Comparison of ENCODE assay signal across 15 mouse cellular contexts in genomic region chr4:88213895-88214294, GRCm38 (mm10).
DNase-seq lines count a peak whose midpoint lies in the region; ATAC-seq and TF ChIP-seq lines count a peak whose summit lies in the region.
"Had no signal": no experiment of that assay in that cellular context is flagged by ENCODE, and none has a peak within 500 bp of the region (broad histone marks: within the 10 kb centered on the region; RNA-seq: fewer than 3 reads in every experiment).

No protein-coding gene starts in this region.

- DNase-seq in urinary bladder, postnatal 14 days (ENCODE audit: low spot score): peak; percentile 18
- DNase-seq in urinary bladder, postnatal 25 days (ENCODE audit: low spot score): no peak
- DNase-seq in ovary, adult 18-20 months (ENCODE audit: low spot score): no peak
- DNase-seq: cerebellum, adult 11-12 months; kidney, adult 9 months; liver, postnatal 0 days; midbrain, embryonic 14.5 days; thymus, adult 2 months had no signal

- no peaks in the 10 kb centered on the region for H3K27me3 ChIP-seq in intestine, embryonic 16.5 days (replicated peaks; ENCODE audit: control insufficient read depth, insufficient read depth, low read length)
- no peaks in the 10 kb centered on the region for H3K27me3 ChIP-seq in intestine, postnatal 0 days (replicated peaks; ENCODE audit: control insufficient read depth, insufficient read depth, low read length)
- no peaks in the 10 kb centered on the region for H3K27me3 ChIP-seq in heart, embryonic 11.5 days (ENCODE audit: control insufficient read depth, insufficient read depth, low read length)
- H3K27me3 ChIP-seq: limb, embryonic 15.5 days had no signal

- no peak overlapping the region for H3K4me2 ChIP-seq in intestine, embryonic 16.5 days (ENCODE audit: low read depth, low read length)
- no peak overlapping the region for H3K4me2 ChIP-seq in intestine, postnatal 0 days (replicated peaks; ENCODE audit: low read depth)
- H3K4me2 ChIP-seq in heart, embryonic 11.5 days: no peak overlapping the region
- H3K4me2 ChIP-seq: limb, embryonic 15.5 days had no signal

- TF ChIP-seq CTCF in intestine, postnatal 0 days (IDR thresholded peaks at IDR 0.05; ENCODE audit: low read depth): no peak
- no peak for TF ChIP-seq CTCF in embryonic fibroblast, embryonic 13.5 days (IDR thresholded peaks at IDR 0.05; ENCODE audit: borderline replicate concordance, insufficient read depth, low read length)

- no peaks in the 10 kb centered on the region for H3K36me3 ChIP-seq in intestine, embryonic 16.5 days (ENCODE audit: control insufficient read depth, insufficient read depth, low read length)
- H3K36me3 ChIP-seq in intestine, postnatal 0 days (ENCODE audit: control insufficient read depth, insufficient read depth): no peaks in the 10 kb centered on the region
- no peaks in the 10 kb centered on the region for H3K36me3 ChIP-seq in heart, embryonic 11.5 days (ENCODE audit: control insufficient read depth, insufficient read depth, low read length)
- H3K36me3 ChIP-seq: forebrain, embryonic 10.5 days; limb, embryonic 15.5 days had no signal

- no peak for TF ChIP-seq POLR2A in embryonic fibroblast, embryonic 13.5 days (IDR thresholded peaks at IDR 0.05; ENCODE audit: low read depth, low read length)

- peaks cover 6% of the 10 kb centered on the region for H3K4me1 ChIP-seq in intestine, embryonic 16.5 days (ENCODE audit: control insufficient read depth, insufficient read depth, low read length)
- H3K4me1 ChIP-seq in intestine, postnatal 0 days (replicated peaks; ENCODE audit: control insufficient read depth, insufficient read depth, low read length): 0 out of 2 replicates have a peak, but pooled peaks cover 5% of the 10 kb centered on the region
- H3K4me1 ChIP-seq in embryonic fibroblast, embryonic 13.5 days (ENCODE audit: control insufficient read depth, insufficient read depth, low read length): no peaks in the 10 kb centered on the region
- peaks cover 4% of the 10 kb centered on the region; the same call in 1 of the 2 replicates for H3K4me1 ChIP-seq in heart, embryonic 11.5 days (ENCODE audit: control insufficient read depth, insufficient read depth, low read length)
- H3K4me1 ChIP-seq: limb, embryonic 15.5 days had no signal

- peak; percentile 38; the same call in 1 of the 2 replicates for ATAC-seq in intestine, embryonic 16.5 days
- ATAC-seq in intestine, postnatal 0 days: no peak
- no peak for ATAC-seq in heart, embryonic 11.5 days (replicated peaks; ENCODE audit: insufficient number of reproducible peaks, low FRiP score, low TSS enrichment)
- ATAC-seq in erythroblast, adult 5-6 weeks (replicated peaks; ENCODE audit: low FRiP score, poor library complexity, severe bottlenecking): no peak
- ATAC-seq: liver, postnatal 0 days had no signal

- no peak overlapping the region for H3K9ac ChIP-seq in intestine, embryonic 16.5 days (ENCODE audit: low read depth, low read length)
- no peak overlapping the region for H3K9ac ChIP-seq in intestine, postnatal 0 days (ENCODE audit: low read depth, low read length)
- no peak overlapping the region for H3K9ac ChIP-seq in heart, embryonic 11.5 days (ENCODE audit: low read depth, low read length)
- H3K9ac ChIP-seq: limb, embryonic 15.5 days; liver, postnatal 0 days had no signal

- H3K4me3 ChIP-seq in intestine, embryonic 16.5 days (ENCODE audit: low read length): no peak overlapping the region
- no peak overlapping the region for H3K4me3 ChIP-seq in intestine, postnatal 0 days (ENCODE audit: low read depth, low read length)
- H3K4me3 ChIP-seq in embryonic fibroblast, embryonic 13.5 days (ENCODE audit: insufficient read depth, low read length): no peak overlapping the region
- H3K4me3 ChIP-seq in heart, embryonic 11.5 days (ENCODE audit: low read depth, low read length): no peak overlapping the region
- H3K4me3 ChIP-seq: forebrain, embryonic 10.5 days; limb, embryonic 15.5 days had no signal

- no peaks in the 10 kb centered on the region for H3K9me3 ChIP-seq in intestine, embryonic 16.5 days (ENCODE audit: control insufficient read depth, low read length)
- H3K9me3 ChIP-seq in intestine, postnatal 0 days (ENCODE audit: control insufficient read depth): no peaks in the 10 kb centered on the region
- no peaks in the 10 kb centered on the region for H3K9me3 ChIP-seq in heart, embryonic 11.5 days (replicated peaks; ENCODE audit: control insufficient read depth, low read length)
- H3K9me3 ChIP-seq: forebrain, embryonic 10.5 days; limb, embryonic 15.5 days had no signal

- 68% methylated on average over 3 of the region's 3 CpGs for WGBS in intestine, embryonic 16.5 days
- 64% methylated on average over 3 of the region's 3 CpGs for WGBS in intestine, postnatal 0 days
- WGBS in heart, embryonic 11.5 days (ENCODE audit: insufficient replicate concordance): 90% methylated on average over 3 of the region's 3 CpGs

- H3K27ac ChIP-seq in intestine, embryonic 16.5 days (ENCODE audit: low read length): no peak overlapping the region
- H3K27ac ChIP-seq in intestine, postnatal 0 days (ENCODE audit: low read depth, low read length): no peak overlapping the region
- peak overlapping the region; percentile 72 for H3K27ac ChIP-seq in embryonic fibroblast, embryonic 13.5 days (ENCODE audit: insufficient read depth, low read length)
- H3K27ac ChIP-seq in heart, embryonic 11.5 days (ENCODE audit: low read depth, low read length): no peak overlapping the region
- H3K27ac ChIP-seq: forebrain, embryonic 10.5 days; limb, embryonic 15.5 days had no signal
